Mouse (Mus musculus): Measurements from ENCODE around the gene Gm29735.
"Not testable (repeated sequence)": the region's sequence is repeated elsewhere in the genome, so short reads cannot be mapped to it uniquely, and the experiment has no call there.

Gene Gm29735

DNA sequence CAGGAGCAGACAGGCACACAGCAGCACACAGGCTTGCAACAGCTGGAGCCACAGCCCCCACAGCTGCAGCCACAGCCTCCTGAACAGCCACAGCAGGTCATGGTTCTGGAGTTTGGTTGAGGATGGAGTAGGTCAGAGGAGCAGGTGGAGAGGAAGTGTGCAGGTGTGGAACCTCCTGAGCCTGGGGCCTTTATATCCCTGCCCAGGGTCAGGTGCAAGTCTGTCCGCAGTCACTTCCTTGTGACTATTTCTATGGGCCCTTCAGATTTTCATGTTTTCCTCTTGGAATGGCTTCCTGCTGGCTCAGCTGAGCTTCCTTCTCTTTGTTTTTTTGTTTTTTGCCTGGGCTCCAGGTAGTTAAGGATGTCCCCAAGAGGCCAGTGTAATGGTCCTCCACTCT, 36.3 kb downstream of the Gm29735 start, which contains the start of gene Gm45618:
Gene Gm45618, minus strand, starts transcription at position 101 of the 400 bp plus-strand sequence.
- not testable (repeated sequence) for DNase-seq (ENCODE audit: low spot score)

DNA sequence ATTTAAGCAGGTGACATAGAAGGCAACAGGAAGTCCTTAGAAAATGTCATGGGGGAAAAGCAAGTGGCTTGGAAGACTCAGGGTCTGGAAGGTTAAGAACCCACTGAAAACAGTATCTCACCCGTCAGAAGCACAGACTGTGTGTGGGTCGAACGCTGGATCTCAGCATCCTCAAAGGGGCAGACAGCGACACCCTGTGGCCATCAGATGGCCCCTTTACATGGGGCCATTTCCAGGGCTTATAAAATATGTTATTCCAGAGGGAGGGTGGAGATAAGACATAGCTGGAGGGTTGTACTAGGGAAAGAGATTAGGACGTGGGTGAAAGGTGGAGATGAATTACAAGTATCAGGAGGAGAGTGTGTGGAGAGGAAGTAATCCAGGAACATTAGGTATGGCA, 37.3 kb downstream of the Gm29735 start:
- peak; percentile 23 for DNase-seq (ENCODE audit: low spot score)

All from layer of hippocampus, adult 11-12 months (tissue).